Mouse (Mus musculus) forebrain, embryonic 11.5 days (tissue): Measurements from ENCODE around the gene Pias4. TPM values are rescaled to one million over a fixed set of nuclear protein-coding genes. Genes with fewer than 3 reads are reported as not detected.

ENCODE experiments used
- ATAC-seq: fragments of 200-750 bp; cut with Nextera tagmentation; replicated peaks from 2 replicates; pipeline ENCODE4 v1.8.0; 2017; ENCODE audit warnings: moderate TSS enrichment; ENCODE audit not compliant: low FRiP score
- DNase-seq: peaks from one replicate; pipeline ENCODE4 v3.0.0-alpha.2; 2017; ENCODE audit warnings: low spot score
- H3K27ac ChIP-seq: fragments of 300-500 bp; sonication (generic); 2 replicates; pipeline ENCODE4 v1.5.1; 2014; ENCODE audit warnings: low read depth, low read length
- H3K27me3 ChIP-seq: fragments of 300-500 bp; sonication (generic); 2 replicates; pipeline ENCODE4 v1.6.1; 2014; ENCODE audit warnings: mild to moderate bottlenecking, low read length, mixed read lengths; ENCODE audit not compliant: control insufficient read depth, insufficient read depth
- H3K36me3 ChIP-seq: fragments of 300-500 bp; sonication (generic); 2 replicates; pipeline ENCODE4 v1.6.1; 2014; ENCODE audit warnings: mild to moderate bottlenecking, low read length, moderate library complexity, mixed read lengths; ENCODE audit not compliant: control insufficient read depth, insufficient read depth
- H3K4me1 ChIP-seq: fragments of 300-500 bp; sonication (generic); replicated peaks from 2 replicates; pipeline ENCODE4 v1.6.1; 2014; ENCODE audit warnings: low read length, mixed read lengths; ENCODE audit not compliant: control insufficient read depth, insufficient read depth
- H3K4me2 ChIP-seq: fragments of 300-500 bp; sonication (generic); 2 replicates; pipeline ENCODE4 v1.6.1; 2014; ENCODE audit warnings: low read depth, mild to moderate bottlenecking, low read length, moderate library complexity, mixed read lengths; ENCODE audit not compliant: severe bottlenecking
- H3K4me3 ChIP-seq: fragments of 300-500 bp; sonication (generic); 2 replicates; pipeline ENCODE4 v1.5.1; 2014; ENCODE audit warnings: low read depth, low read length
- H3K9ac ChIP-seq: fragments of 300-500 bp; sonication (generic); 2 replicates; pipeline ENCODE4 v1.6.1; 2014; ENCODE audit warnings: low read length
- H3K9me3 ChIP-seq: fragments of 300-500 bp; sonication (generic); 2 replicates; pipeline ENCODE4 v1.6.1; 2016; ENCODE audit warnings: low read length, mixed read lengths; ENCODE audit not compliant: control insufficient read depth
- WGBS: fragments of 180-500 bp; shearing (Covaris S2); extraction: QIAGEN DNeasy Blood & Tissue Kit; methylation state at CpG from one replicate; pipeline ENCODE4 v1.1.7; 2014; 5-methylcytosine and 5-hydroxymethylcytosine counted together
- polyA plus RNA-seq: library from polyadenylated mRNA; unstranded; fragments of >200 nt; fragmentation: Nextera tagmentation; extraction: Ambion mirVana; gene quantifications from 2 replicates; pipeline ENCODE4 v1.2.1, GENCODE M21; 2014

The Pias4 gene
- polyA plus RNA-seq, 1 experiment from 2014 or later: 54.0 TPM

GRCm38 (mm10) chr10:81200605-81201287 lies 33.0 kb upstream of the Pias4 start:
- Histone ChIP-seq H3K9me3 (no peaks in the 10 kb centered on the region), H3K27me3 (peaks cover 6% of the 10 kb centered on the region), H3K4me2 (no peak overlapping the region), H3K36me3 (no peaks in the 10 kb centered on the region), H3K9ac (no peak overlapping the region), H3K4me3 (no peak overlapping the region), H3K27ac (no peak overlapping the region), H3K4me1 (no peaks in the 10 kb centered on the region)
- no peak for DNase-seq
- 81% methylated on average over 20 of the region's 20 CpGs for WGBS
- ATAC-seq: no peak

- no peak overlapping the region for H3K27ac ChIP-seq
- no peak overlapping the region for H3K9ac ChIP-seq
- peaks cover 12% of the 10 kb centered on the region for H3K27me3 ChIP-seq
- no peaks in the 10 kb centered on the region for H3K9me3 ChIP-seq
- no peak overlapping the region for H3K4me2 ChIP-seq
- H3K4me3 ChIP-seq: no peak overlapping the region
- no peaks in the 10 kb centered on the region for H3K36me3 ChIP-seq
- no peaks in the 10 kb centered on the region for H3K4me1 ChIP-seq
- WGBS: 86% methylated on average over 13 of the region's 13 CpGs
- DNase-seq: no peak
- ATAC-seq: no peak
Measured at GRCm38 (mm10) chr10:81200141-81200540, 32.4 kb upstream of the Pias4 start.

GRCm38 (mm10) chr10:81198990-81199389 lies 31.3 kb upstream of the Pias4 start:
- no peak for DNase-seq
- Histone ChIP-seq H3K9ac (no peak overlapping the region), H3K4me1 (peaks cover 6% of the 10 kb centered on the region; the same call in 1 of the 2 replicates), H3K9me3 (no peaks in the 10 kb centered on the region), H3K27me3 (peaks cover 23% of the 10 kb centered on the region), H3K27ac (no peak overlapping the region), H3K4me2 (no peak overlapping the region), H3K4me3 (no peak overlapping the region), H3K36me3 (no peaks in the 10 kb centered on the region)
- WGBS: 87% methylated on average over 6 of the region's 6 CpGs
- ATAC-seq: no peak

GRCm38 (mm10) chr10:81198230-81198629 lies 30.5 kb upstream of the Pias4 start:
- H3K9me3 ChIP-seq: no peaks in the 10 kb centered on the region
- DNase-seq: peak; percentile 71
- no peak for ATAC-seq
- H3K9ac ChIP-seq: no peak overlapping the region
- no peaks in the 10 kb centered on the region for H3K36me3 ChIP-seq
- H3K4me2 ChIP-seq: no peak overlapping the region
- 3% methylated on average over 9 of the region's 9 CpGs for WGBS
- H3K4me1 ChIP-seq: peaks cover 8% of the 10 kb centered on the region; the same call in 1 of the 2 replicates
- no peak overlapping the region for H3K4me3 ChIP-seq
- H3K27ac ChIP-seq: no peak overlapping the region
- H3K27me3 ChIP-seq: peaks cover 26% of the 10 kb centered on the region

- H3K27me3 ChIP-seq: peaks cover 27% of the 10 kb centered on the region
- DNase-seq: no peak
- H3K4me1 ChIP-seq: peaks cover 13% of the 10 kb centered on the region
- H3K27ac ChIP-seq: no peak overlapping the region
- H3K9ac ChIP-seq: no peak overlapping the region
- H3K9me3 ChIP-seq: no peaks in the 10 kb centered on the region
- H3K4me3 ChIP-seq: no peak overlapping the region
- ATAC-seq: no peak
- no peaks in the 10 kb centered on the region for H3K36me3 ChIP-seq
- WGBS: 52% methylated on average over 6 of the region's 6 CpGs
- H3K4me2 ChIP-seq: no peak overlapping the region
Measured at GRCm38 (mm10) chr10:81197305-81197704, 29.6 kb upstream of the Pias4 start.

- Histone ChIP-seq H3K36me3 (no peaks in the 10 kb centered on the region), H3K4me3 (no peak overlapping the region), H3K27me3 (peaks cover 27% of the 10 kb centered on the region), H3K27ac (no peak overlapping the region), H3K9ac (no peak overlapping the region), H3K9me3 (no peaks in the 10 kb centered on the region), H3K4me1 (peaks cover 13% of the 10 kb centered on the region), H3K4me2 (no peak overlapping the region)
- no peak for DNase-seq
- no peak for ATAC-seq
- 71% methylated on average over 11 of the region's 11 CpGs for WGBS
Measured at GRCm38 (mm10) chr10:81196470-81197065, 28.8 kb upstream of the Pias4 start.

- H3K4me3 ChIP-seq: no peak overlapping the region
- ATAC-seq: no peak
Measured at GRCm38 (mm10) chr10:81195300-81195699, 27.6 kb upstream of the Pias4 start.

GRCm38 (mm10) chr10:81193991-81194774 lies 26.5 kb upstream of the Pias4 start:
- Histone ChIP-seq H3K9ac (no peak overlapping the region), H3K9me3 (no peaks in the 10 kb centered on the region), H3K27ac (no peak overlapping the region), H3K4me3 (no peak overlapping the region), H3K4me1 (peaks cover 13% of the 10 kb centered on the region), H3K27me3 (peaks cover 27% of the 10 kb centered on the region), H3K36me3 (no peaks in the 10 kb centered on the region; the same call in 1 of the 2 replicates), H3K4me2 (peak overlapping the region; percentile 2; the same call in 1 of the 2 replicates)
- ATAC-seq (no peak), DNase-seq (no peak)
- 14% methylated on average over 37 of the region's 37 CpGs for WGBS

More at GRCm38 (mm10) chr10:81195300-81195699, 27.6 kb upstream of the Pias4 start:
- H3K36me3 ChIP-seq: no peaks in the 10 kb centered on the region; the same call in 1 of the 2 replicates
- H3K27ac ChIP-seq: no peak overlapping the region
- DNase-seq: no peak
- H3K9me3 ChIP-seq: no peaks in the 10 kb centered on the region
- peaks cover 27% of the 10 kb centered on the region for H3K27me3 ChIP-seq
- 73% methylated on average over 4 of the region's 4 CpGs for WGBS
- H3K4me2 ChIP-seq: no peak overlapping the region
- H3K9ac ChIP-seq: no peak overlapping the region
- H3K4me1 ChIP-seq: peaks cover 13% of the 10 kb centered on the region
